Mouse (Mus musculus) heart, postnatal 0 days (tissue): ENCODE measurements around the gene Kctd17. TPM values are rescaled to one million over a fixed set of nuclear protein-coding genes. Genes with fewer than 3 reads are reported as not detected.

Source experiments
- ATAC-seq: fragments of 200-750 bp; cut with Nextera tagmentation; 2 replicates; pipeline ENCODE4 v1.8.0; 2017; ENCODE audit warnings: low read depth, moderate number of reproducible peaks, moderate library complexity; ENCODE audit not compliant: insufficient read depth
- DNase-seq: peaks from one replicate; pipeline ENCODE4 v3.0.0-alpha.2; 2016; ENCODE audit warnings: low spot score
- H3K27ac ChIP-seq: fragments of 300-500 bp; sonication (generic); 2 replicates; pipeline ENCODE4 v1.5.1; 2014; ENCODE audit warnings: low read depth, mild to moderate bottlenecking
- H3K27me3 ChIP-seq: fragments of 300-500 bp; sonication (generic); 2 replicates; pipeline ENCODE4 v1.6.1; 2014; ENCODE audit warnings: low read length, mixed read lengths; ENCODE audit not compliant: control insufficient read depth, insufficient read depth
- H3K36me3 ChIP-seq: fragments of 300-500 bp; sonication (generic); replicated peaks from 2 replicates; pipeline ENCODE4 v1.6.1; 2014; ENCODE audit warnings: low read length, mixed read lengths; ENCODE audit not compliant: control insufficient read depth, insufficient read depth
- H3K4me1 ChIP-seq: fragments of 300-500 bp; sonication (generic); 2 replicates; pipeline ENCODE4 v1.6.1; 2014; ENCODE audit warnings: antibody characterized with exemption; ENCODE audit not compliant: control insufficient read depth, insufficient read depth
- H3K4me2 ChIP-seq: fragments of 300-500 bp; sonication (generic); 2 replicates; pipeline ENCODE4 v1.6.1; 2014; ENCODE audit warnings: low read depth, mild to moderate bottlenecking, low read length, moderate library complexity
- H3K4me3 ChIP-seq: fragments of 300-500 bp; sonication (generic); 2 replicates; pipeline ENCODE4 v1.5.1; 2014; ENCODE audit warnings: low read depth, low read length
- H3K9ac ChIP-seq: fragments of 300-500 bp; sonication (generic); replicated peaks from 2 replicates; pipeline ENCODE4 v1.6.1; 2014; ENCODE audit warnings: low read depth, low read length, mixed read lengths
- H3K9me3 ChIP-seq: fragments of 300-500 bp; sonication (generic); replicated peaks from 2 replicates; pipeline ENCODE4 v1.6.1; 2016; ENCODE audit warnings: low read length; ENCODE audit not compliant: control insufficient read depth
- CTCF ChIP-seq: IDR thresholded peaks from 2 replicates; pipeline ENCODE4 v1.5.1; 2016; ENCODE audit warnings: antibody characterized with exemption, control low read depth, low read depth
- EP300 ChIP-seq: IDR thresholded peaks from 2 replicates; pipeline ENCODE4 v1.6.1; 2016; ENCODE audit warnings: antibody characterized with exemption, low read depth
- WGBS: fragments of 180-500 bp; shearing (Covaris S2); extraction: QIAGEN DNeasy Blood & Tissue Kit; methylation state at CpG from one replicate; pipeline ENCODE4 v1.1.7; 2014; 5-methylcytosine and 5-hydroxymethylcytosine counted together
- polyA plus RNA-seq: library from polyadenylated mRNA; unstranded; fragments of >200 nt; fragmentation: Nextera tagmentation; extraction: Ambion mirVana; gene quantifications from 2 replicates; pipeline ENCODE4 v1.2.1, GENCODE M21; 2015
- total RNA-seq: library from RNA; depleted of rRNA; stranded (reverse); fragments of >200 nt; gene quantifications from 2 replicates; pipeline ENCODE4 v1.2.3, GENCODE M21; 2014; ENCODE audit warnings: low replicate concordance; rRNA removed

Kctd17 gene
- total and polyA plus RNA-seq, 2 experiments from 2014 or later: 17.8 to 49.8 TPM

- no peak for ATAC-seq
- TF ChIP-seq CTCF (peak; percentile 20; the same call in 1 of the 2 replicates), EP300 (no peak)
- H3K27ac ChIP-seq: no peak overlapping the region
- H3K4me3 ChIP-seq: no peak overlapping the region
- H3K36me3 ChIP-seq: no peaks in the 10 kb centered on the region
- 43% methylated on average over 9 of the region's 9 CpGs for WGBS
- no peak overlapping the region for H3K9ac ChIP-seq
- H3K4me1 ChIP-seq: peaks cover 8% of the 10 kb centered on the region; the same call in 1 of the 2 replicates
- no peak for DNase-seq
- H3K27me3 ChIP-seq: peaks cover 15% of the 10 kb centered on the region
- H3K9me3 ChIP-seq: no peaks in the 10 kb centered on the region
- H3K4me2 ChIP-seq: no peak overlapping the region
Measured at GRCm38 (mm10) chr15:78481448-78482000, 53.2 kb downstream of the Kctd17 start.

- WGBS: 61% methylated on average over 3 of the region's 3 CpGs
- TF ChIP-seq EP300 (no peak), CTCF (no peak)
- ATAC-seq: no peak
Measured at GRCm38 (mm10) chr15:78482518-78482917, 54.2 kb downstream of the Kctd17 start.

GRCm38 (mm10) chr15:78483311-78483710 lies 54.9 kb downstream of the Kctd17 start:
- Histone ChIP-seq H3K27ac (no peak overlapping the region), H3K9ac (no peak overlapping the region), H3K36me3 (no peaks in the 10 kb centered on the region), H3K27me3 (peaks cover 15% of the 10 kb centered on the region), H3K4me2 (no peak overlapping the region), H3K4me1 (peaks cover 8% of the 10 kb centered on the region; the same call in 1 of the 2 replicates), H3K4me3 (no peak overlapping the region), H3K9me3 (no peaks in the 10 kb centered on the region)
- DNase-seq (no peak), ATAC-seq (no peak)
- TF ChIP-seq CTCF: no peak
- TF ChIP-seq EP300: no peak
- WGBS: 66% methylated on average over 4 of the region's 4 CpGs

More at GRCm38 (mm10) chr15:78482518-78482917, 54.2 kb downstream of the Kctd17 start:
- Histone ChIP-seq H3K9me3 (no peaks in the 10 kb centered on the region), H3K4me1 (peaks cover 8% of the 10 kb centered on the region; the same call in 1 of the 2 replicates), H3K9ac (no peak overlapping the region), H3K4me3 (no peak overlapping the region), H3K36me3 (no peaks in the 10 kb centered on the region), H3K4me2 (no peak overlapping the region), H3K27me3 (peaks cover 18% of the 10 kb centered on the region), H3K27ac (no peak overlapping the region)
- no peak for DNase-seq

GRCm38 (mm10) chr15:78486564-78486963 lies 58.2 kb downstream of the Kctd17 start:
- no peak overlapping the region for H3K9ac ChIP-seq
- WGBS: 73% methylated on average over 1 of the region's 1 CpGs
- H3K4me1 ChIP-seq: no peaks in the 10 kb centered on the region
- ATAC-seq (no peak), DNase-seq (no peak)
- no peaks in the 10 kb centered on the region for H3K36me3 ChIP-seq
- H3K27me3 ChIP-seq: peaks cover 15% of the 10 kb centered on the region
- H3K9me3 ChIP-seq: no peaks in the 10 kb centered on the region
- H3K27ac ChIP-seq: no peak overlapping the region
- no peak overlapping the region for H3K4me3 ChIP-seq
- H3K4me2 ChIP-seq: no peak overlapping the region
- no peak for TF ChIP-seq EP300
- no peak for TF ChIP-seq CTCF

- Histone ChIP-seq H3K9me3 (no peaks in the 10 kb centered on the region), H3K4me1 (no peaks in the 10 kb centered on the region), H3K4me2 (no peak overlapping the region), H3K9ac (no peak overlapping the region), H3K4me3 (no peak overlapping the region), H3K27ac (no peak overlapping the region), H3K36me3 (no peaks in the 10 kb centered on the region), H3K27me3 (peaks cover 15% of the 10 kb centered on the region)
- TF ChIP-seq CTCF: no peak
- TF ChIP-seq EP300: no peak
- 61% methylated on average over 4 of the region's 4 CpGs for WGBS
- no peak for DNase-seq
- no peak for ATAC-seq
Measured at GRCm38 (mm10) chr15:78487066-78487465, 58.7 kb downstream of the Kctd17 start.

Other genes with a start within 250 kb of the Kctd17 start
- not detected in 2 replicates for gene Pvalb, start 222.2 kb upstream of the Kctd17 start, total RNA-seq
- 1.9 and 2.1 TPM in 2 replicates for gene Pvalb, start 222.2 kb upstream of the Kctd17 start, polyA plus RNA-seq
- 1.3 and 2.3 TPM in 2 replicates for gene Ncf4, start 183.8 kb upstream of the Kctd17 start, total RNA-seq
- 1.5 and 2.2 TPM in 2 replicates for gene Ncf4, start 183.8 kb upstream of the Kctd17 start, polyA plus RNA-seq
- 0.50 and 6.0 TPM in 2 replicates for gene Csf2rb2, start 122.8 kb upstream of the Kctd17 start, total RNA-seq
- gene Csf2rb2, start 122.8 kb upstream of the Kctd17 start, polyA plus RNA-seq: 0.19 and 0.23 TPM in 2 replicates
- gene Csf2rb, start 102.8 kb upstream of the Kctd17 start, total RNA-seq: 3.5 and 3.7 TPM in 2 replicates
- gene Csf2rb, start 102.8 kb upstream of the Kctd17 start, polyA plus RNA-seq: 0.77 and 0.79 TPM in 2 replicates
- gene Tex33, start 32.7 kb upstream of the Kctd17 start, total RNA-seq: not detected in 2 replicates
- gene Tex33, start 32.7 kb upstream of the Kctd17 start, polyA plus RNA-seq: not detected in 2 replicates
- 42.4 and 50.9 TPM in 2 replicates for gene Tst, start 22.7 kb upstream of the Kctd17 start, total RNA-seq
- gene Tst, start 22.7 kb upstream of the Kctd17 start, polyA plus RNA-seq: 21.9 and 22.0 TPM in 2 replicates
- gene Mpst, start 22.1 kb upstream of the Kctd17 start, total RNA-seq: 40.0 and 52.2 TPM in 2 replicates
- 1.1 and 1.2 TPM in 2 replicates for gene Mpst, start 22.1 kb upstream of the Kctd17 start, polyA plus RNA-seq
- gene Tmprss6, start 40.1 kb downstream of the Kctd17 start, total RNA-seq: 0.50 TPM in 1 of 2 replicates, not detected in the other
- gene Tmprss6, start 40.1 kb downstream of the Kctd17 start, polyA plus RNA-seq: 0.29 and 0.49 TPM in 2 replicates
- gene Il2rb, start 66.7 kb downstream of the Kctd17 start, total RNA-seq: 0.12 TPM in 1 of 2 replicates, not detected in the other
- gene Il2rb, start 66.7 kb downstream of the Kctd17 start, polyA plus RNA-seq: 0.08 TPM in 2 replicates
- 22.1 and 23.0 TPM in 2 replicates for gene C1qtnf6, start 102.9 kb downstream of the Kctd17 start, total RNA-seq
- gene C1qtnf6, start 102.9 kb downstream of the Kctd17 start, polyA plus RNA-seq: 27.4 and 29.9 TPM in 2 replicates
- 0.04 TPM in 1 of 2 replicates, not detected in the other for gene Sstr3, start 116.1 kb downstream of the Kctd17 start, total RNA-seq
- 0.12 and 0.19 TPM in 2 replicates for gene Sstr3, start 116.1 kb downstream of the Kctd17 start, polyA plus RNA-seq
- gene Rac2, start 144.2 kb downstream of the Kctd17 start, total RNA-seq: 3.1 and 6.5 TPM in 2 replicates
- 4.0 and 5.6 TPM in 2 replicates for gene Rac2, start 144.2 kb downstream of the Kctd17 start, polyA plus RNA-seq
- gene Cyth4, start 168.5 kb downstream of the Kctd17 start, total RNA-seq: 4.3 and 6.0 TPM in 2 replicates
- 2.8 and 3.1 TPM in 2 replicates for gene Cyth4, start 168.5 kb downstream of the Kctd17 start, polyA plus RNA-seq